Mouse (Mus musculus) liver, embryonic 12.5 days (tissue): Measurements from ENCODE around the gene Kcnk13. TPM values are rescaled to one million over a fixed set of nuclear protein-coding genes. Genes with fewer than 3 reads are reported as not detected.
"Not testable (repeated sequence)": the region's sequence is repeated elsewhere in the genome, so short reads cannot be mapped to it uniquely, and the experiment has no call there.

Source experiments
- ATAC-seq: fragments of 200-750 bp; cut with Nextera tagmentation; 2 replicates; pipeline ENCODE4 v1.8.0; 2017; ENCODE audit warnings: moderate number of reproducible peaks, mild to moderate bottlenecking, moderate library complexity
- H3K27ac ChIP-seq: fragments of 300-500 bp; sonication (generic); 2 replicates; pipeline ENCODE4 v1.5.1; 2016; ENCODE audit warnings: mild to moderate bottlenecking
- H3K27me3 ChIP-seq: fragments of 300-500 bp; sonication (generic); replicated peaks from 2 replicates; pipeline ENCODE4 v1.6.1; 2016; ENCODE audit warnings: mild to moderate bottlenecking, moderate library complexity
- H3K36me3 ChIP-seq: fragments of 300-500 bp; sonication (generic); 2 replicates; pipeline ENCODE4 v1.6.1; 2016; ENCODE audit warnings: mild to moderate bottlenecking, moderate library complexity
- H3K4me1 ChIP-seq: fragments of 300-500 bp; sonication (generic); 2 replicates; pipeline ENCODE4 v1.6.1; 2016
- H3K4me2 ChIP-seq: fragments of 300-500 bp; sonication (generic); 2 replicates; pipeline ENCODE4 v1.6.1; 2016; ENCODE audit warnings: mild to moderate bottlenecking, moderate library complexity
- H3K4me3 ChIP-seq: fragments of 300-500 bp; sonication (generic); 2 replicates; pipeline ENCODE4 v1.5.1; 2016; ENCODE audit warnings: mild to moderate bottlenecking, moderate library complexity
- H3K9ac ChIP-seq: fragments of 300-500 bp; sonication (generic); 2 replicates; pipeline ENCODE4 v1.6.1; 2016; ENCODE audit warnings: mild to moderate bottlenecking, moderate library complexity
- H3K9me3 ChIP-seq: fragments of 300-500 bp; sonication (generic); replicated peaks from 2 replicates; pipeline ENCODE4 v1.6.1; 2016; ENCODE audit warnings: mild to moderate bottlenecking, moderate library complexity
- whole genome bisulfite sequencing: fragments of 180-500 bp; shearing (Covaris S2); methylation state at CpG from one replicate; pipeline ENCODE4 v1.1.7; 2016; ENCODE audit not compliant: insufficient replicate concordance; 5-methylcytosine and 5-hydroxymethylcytosine counted together
- polyA plus RNA-seq: library from polyadenylated mRNA; unstranded; fragments of >200 nt; fragmentation: Nextera tagmentation; extraction: Ambion mirVana; gene quantifications from 2 replicates; pipeline ENCODE4 v1.2.1, GENCODE M21; 2016

The Kcnk13 gene
- polyA plus RNA-seq, 1 experiment from 2014 or later = 0.46 TPM

- WGBS = 6% methylated on average over 12 of the region's 12 CpGs
- Histone ChIP-seq H3K4me3 (no peak overlapping the region), H3K4me1 (peaks cover 18% of the 10 kb centered on the region), H3K27me3 (peaks cover 77% of the 10 kb centered on the region), H3K9ac (no peak overlapping the region), H3K27ac (no peak overlapping the region), H3K36me3 (no peaks in the 10 kb centered on the region), H3K9me3 (no peaks in the 10 kb centered on the region), H3K4me2 (no peak overlapping the region)
- ATAC-seq = no peak
Observed at GRCm38 (mm10) chr12:99966881-99967363, 2.6 kb downstream of the Kcnk13 start.

DNA sequence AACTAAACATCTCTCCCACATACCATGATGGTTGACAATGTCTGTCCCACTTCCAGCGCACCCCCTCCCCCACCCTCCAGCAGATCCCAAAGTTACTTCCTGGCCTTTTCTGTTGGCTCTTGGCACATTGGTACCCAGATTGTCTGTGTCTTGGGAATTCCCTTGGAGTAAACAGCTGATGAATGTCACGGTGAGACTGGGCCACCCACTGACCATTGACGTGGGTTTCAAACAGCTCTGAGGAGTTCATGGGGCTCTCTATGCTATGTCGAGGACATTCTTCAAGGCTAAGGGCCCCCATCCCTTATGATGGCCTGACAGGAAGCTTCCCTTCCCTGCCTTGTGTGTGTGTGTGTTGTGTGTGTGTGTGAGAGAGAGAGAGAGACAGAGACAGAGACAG lies 5.6 kb downstream of the Kcnk13 start:
- Histone ChIP-seq H3K4me2 (no peak overlapping the region), H3K9ac (no peak overlapping the region), H3K9me3 (no peaks in the 10 kb centered on the region), H3K27ac (no peak overlapping the region), H3K4me1 (peaks cover 13% of the 10 kb centered on the region; the same call in 1 of the 2 replicates), H3K4me3 (no peak overlapping the region), H3K27me3 (peaks cover 56% of the 10 kb centered on the region), H3K36me3 (no peaks in the 10 kb centered on the region)
- ATAC-seq = no peak
- 59% methylated on average over 4 of the region's 4 CpGs for WGBS

GRCm38 (mm10) chr12:99971205-99971894 lies 7.1 kb downstream of the Kcnk13 start:
- H3K9me3 ChIP-seq, H3K4me2 ChIP-seq, ATAC-seq, H3K9ac ChIP-seq, H3K4me1 ChIP-seq, H3K27ac ChIP-seq, H3K4me3 ChIP-seq, H3K36me3 ChIP-seq: not testable (repeated sequence)
- peaks cover 42% of the 10 kb centered on the region for H3K27me3 ChIP-seq
- WGBS = 49% methylated on average over 7 of the region's 7 CpGs

- no peak for ATAC-seq
- 44% methylated on average over 7 of the region's 7 CpGs for WGBS
- Histone ChIP-seq H3K9me3 (no peaks in the 10 kb centered on the region), H3K27me3 (peaks cover 27% of the 10 kb centered on the region), H3K36me3 (no peaks in the 10 kb centered on the region), H3K4me2 (no peak overlapping the region), H3K4me1 (no peaks in the 10 kb centered on the region), H3K4me3 (no peak overlapping the region), H3K9ac (no peak overlapping the region), H3K27ac (no peak overlapping the region)
Observed at GRCm38 (mm10) chr12:99972825-99973224, 8.5 kb downstream of the Kcnk13 start.

GRCm38 (mm10) chr12:99973659-99974058 lies 9.4 kb downstream of the Kcnk13 start:
- Histone ChIP-seq H3K9ac (no peak overlapping the region), H3K9me3 (no peaks in the 10 kb centered on the region), H3K36me3 (no peaks in the 10 kb centered on the region), H3K27me3 (peaks cover 19% of the 10 kb centered on the region), H3K27ac (no peak overlapping the region), H3K4me3 (no peak overlapping the region), H3K4me2 (no peak overlapping the region), H3K4me1 (no peaks in the 10 kb centered on the region)
- no peak for ATAC-seq
- WGBS = 63% methylated on average over 1 of the region's 1 CpGs

DNA sequence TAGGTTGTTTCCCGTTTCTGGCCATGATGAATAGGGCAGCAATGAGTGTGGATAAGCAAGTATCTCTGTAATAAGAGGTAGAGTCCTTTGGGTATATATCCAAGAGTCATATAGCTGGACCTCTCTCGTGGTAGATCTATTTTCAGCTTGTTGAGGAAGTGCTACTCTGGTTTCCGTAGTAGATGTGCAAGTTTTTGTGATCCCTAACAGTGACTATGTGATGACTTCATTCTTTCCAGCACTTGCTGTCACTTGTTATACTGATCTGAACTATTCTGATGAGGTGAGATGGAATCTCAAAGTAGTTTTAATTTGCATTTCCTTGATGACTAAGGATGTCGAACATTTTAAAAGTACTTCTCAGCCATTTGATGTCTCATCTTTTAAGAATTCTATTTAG lies 15.2 kb downstream of the Kcnk13 start:
- H3K9ac ChIP-seq = no peak overlapping the region
- no peaks in the 10 kb centered on the region for H3K9me3 ChIP-seq
- WGBS = 50% methylated on average over 4 of the region's 4 CpGs
- H3K4me3 ChIP-seq = no peak overlapping the region
- no peak overlapping the region for H3K4me2 ChIP-seq
- H3K36me3 ChIP-seq = no peaks in the 10 kb centered on the region
- H3K27me3 ChIP-seq = no peaks in the 10 kb centered on the region
- H3K4me1 ChIP-seq = no peaks in the 10 kb centered on the region
- ATAC-seq = no peak
- no peak overlapping the region for H3K27ac ChIP-seq

GRCm38 (mm10) chr12:99986797-99987196 lies 22.5 kb downstream of the Kcnk13 start:
- Histone ChIP-seq H3K4me1 (no peaks in the 10 kb centered on the region), H3K36me3 (no peaks in the 10 kb centered on the region), H3K27ac (no peak overlapping the region), H3K4me2 (no peak overlapping the region), H3K27me3 (no peaks in the 10 kb centered on the region), H3K4me3 (no peak overlapping the region), H3K9ac (no peak overlapping the region), H3K9me3 (0 out of 2 replicates have a peak, but pooled peaks cover 4% of the 10 kb centered on the region)
- no peak for ATAC-seq
- WGBS = 75% methylated on average over 5 of the region's 5 CpGs

DNA sequence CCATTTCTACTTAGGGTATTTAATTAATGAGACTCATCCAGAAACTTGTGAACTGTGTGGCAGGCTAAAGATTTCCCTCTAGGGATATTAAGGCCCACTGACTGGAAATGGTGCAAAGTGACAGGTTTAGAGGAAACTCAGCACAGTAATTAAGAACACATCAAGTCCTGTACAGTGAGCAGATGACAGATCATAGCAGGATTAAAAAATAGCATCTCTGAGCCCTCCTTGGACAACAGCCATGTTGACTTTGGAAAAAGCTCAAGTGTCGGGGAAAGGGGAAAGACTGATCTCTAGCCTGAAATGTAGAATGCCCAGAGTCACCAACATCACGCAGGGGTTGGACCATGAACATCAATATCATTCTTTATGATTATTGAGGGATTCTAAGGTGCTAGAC lies 23.8 kb downstream of the Kcnk13 start:
- Histone ChIP-seq H3K27me3 (no peaks in the 10 kb centered on the region), H3K4me1 (no peaks in the 10 kb centered on the region), H3K9ac (no peak overlapping the region), H3K4me2 (no peak overlapping the region), H3K27ac (no peak overlapping the region), H3K36me3 (no peaks in the 10 kb centered on the region), H3K9me3 (0 out of 2 replicates have a peak, but pooled peaks cover 4% of the 10 kb centered on the region), H3K4me3 (no peak overlapping the region)
- WGBS = 75% methylated on average over 2 of the region's 2 CpGs
- no peak for ATAC-seq

DNA sequence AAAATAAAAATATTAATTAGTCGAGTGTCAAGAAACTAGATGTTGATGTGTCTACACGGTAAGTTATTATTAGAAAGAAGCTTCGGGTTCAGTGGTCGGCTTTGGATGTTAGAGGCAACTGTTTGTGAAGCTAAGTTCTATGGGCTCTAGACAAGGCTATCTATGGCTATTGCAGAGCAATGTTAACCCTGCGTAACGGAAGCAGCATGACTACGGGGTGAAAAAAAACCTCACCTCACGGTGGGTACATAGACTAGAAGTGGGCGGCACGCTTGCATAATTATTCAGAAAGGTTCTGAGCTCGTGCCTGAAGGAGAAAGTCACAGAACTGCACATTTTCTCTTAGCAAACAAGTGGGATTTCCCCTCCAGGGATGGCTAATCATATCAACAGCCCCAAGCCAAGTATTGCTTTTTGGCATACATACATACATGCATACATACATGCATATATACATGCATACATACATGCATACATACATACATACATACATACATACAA lies 28.1 kb downstream of the Kcnk13 start:
- no peak for ATAC-seq
- Histone ChIP-seq H3K9ac (no peak overlapping the region), H3K36me3 (no peaks in the 10 kb centered on the region), H3K9me3 (0 out of 2 replicates have a peak, but pooled peaks cover 4% of the 10 kb centered on the region), H3K27ac (no peak overlapping the region), H3K4me1 (no peaks in the 10 kb centered on the region), H3K27me3 (no peaks in the 10 kb centered on the region), H3K4me3 (no peak overlapping the region), H3K4me2 (no peak overlapping the region)
- WGBS = 80% methylated on average over 11 of the region's 11 CpGs

DNA sequence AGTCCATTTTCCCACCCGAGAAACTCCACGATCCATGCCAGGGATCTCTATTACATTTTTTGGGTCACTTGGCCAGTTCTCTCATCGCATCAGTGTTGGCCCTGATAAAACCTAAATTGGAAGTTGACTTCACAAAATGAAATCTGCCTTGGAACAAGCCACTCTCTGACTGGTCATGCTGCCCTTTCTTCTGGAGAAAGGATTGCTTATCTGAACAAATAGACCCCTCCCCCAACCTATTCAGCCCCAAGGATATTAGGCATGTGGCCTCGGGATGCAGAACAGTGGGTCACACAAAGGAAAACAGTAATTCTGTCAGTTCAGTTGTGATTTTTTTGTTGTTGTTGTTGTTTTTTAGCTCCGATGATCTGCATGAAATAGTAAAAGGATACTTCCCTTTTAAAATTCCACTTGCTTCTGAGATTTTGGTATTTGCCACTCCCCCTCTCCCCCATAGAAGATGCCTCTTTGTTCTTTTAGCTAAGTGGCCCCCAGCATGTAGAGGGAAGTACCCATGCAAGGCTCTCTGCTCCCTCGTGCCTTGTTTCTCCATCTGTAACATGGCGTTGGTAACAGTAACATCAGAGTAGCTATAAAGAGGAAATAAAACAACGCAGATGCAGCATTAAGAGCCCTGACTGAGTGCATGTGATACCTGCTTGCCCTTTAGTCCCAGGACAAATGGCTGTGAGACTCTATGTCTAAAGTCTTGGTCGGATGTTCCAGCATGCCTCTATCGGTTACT lies 29.0 kb downstream of the Kcnk13 start:
- H3K9ac ChIP-seq = no peak overlapping the region
- no peaks in the 10 kb centered on the region for H3K4me1 ChIP-seq
- no peak overlapping the region for H3K27ac ChIP-seq
- WGBS = 74% methylated on average over 10 of the region's 10 CpGs
- H3K36me3 ChIP-seq = no peaks in the 10 kb centered on the region
- H3K4me2 ChIP-seq = no peak overlapping the region
- no peaks in the 10 kb centered on the region for H3K27me3 ChIP-seq
- ATAC-seq = no peak
- no peak overlapping the region for H3K4me3 ChIP-seq
- 0 out of 2 replicates have a peak, but pooled peaks cover 4% of the 10 kb centered on the region for H3K9me3 ChIP-seq

DNA sequence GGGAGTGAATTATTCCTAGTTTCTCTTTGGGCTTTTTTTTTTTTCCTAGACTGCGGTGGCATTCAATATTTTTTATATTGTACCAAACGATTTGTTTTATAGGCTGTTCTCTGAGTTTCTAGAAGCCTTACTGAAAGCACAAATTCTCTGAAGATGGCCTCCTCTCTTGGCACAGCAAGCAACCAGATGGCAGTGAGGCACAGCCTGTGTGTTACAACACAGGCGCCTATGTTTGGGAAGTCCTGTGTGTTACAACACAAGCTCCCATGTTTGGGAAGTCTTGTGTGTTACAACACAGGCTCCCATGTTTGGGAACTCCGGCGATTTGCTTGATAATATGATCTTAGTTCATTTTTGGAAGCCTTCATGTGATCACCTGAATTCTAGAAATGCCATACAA lies 31.7 kb downstream of the Kcnk13 start:
- Histone ChIP-seq H3K27ac (no peak overlapping the region), H3K36me3 (no peaks in the 10 kb centered on the region), H3K27me3 (no peaks in the 10 kb centered on the region), H3K9ac (no peak overlapping the region), H3K9me3 (0 out of 2 replicates have a peak, but pooled peaks cover 3% of the 10 kb centered on the region), H3K4me1 (no peaks in the 10 kb centered on the region), H3K4me2 (no peak overlapping the region), H3K4me3 (no peak overlapping the region)
- WGBS = 68% methylated on average over 5 of the region's 5 CpGs
- no peak for ATAC-seq

- Histone ChIP-seq H3K27me3 (no peaks in the 10 kb centered on the region), H3K9ac (no peak overlapping the region), H3K9me3 (no peaks in the 10 kb centered on the region), H3K27ac (no peak overlapping the region), H3K36me3 (no peaks in the 10 kb centered on the region), H3K4me2 (no peak overlapping the region), H3K4me1 (no peaks in the 10 kb centered on the region), H3K4me3 (no peak overlapping the region)
- ATAC-seq = no peak
- 61% methylated on average over 5 of the region's 5 CpGs for WGBS
Observed at GRCm38 (mm10) chr12:99999726-100000125, 35.4 kb downstream of the Kcnk13 start.
